Mouse (Mus musculus) neural tube, embryonic 10.5 days (tissue): ENCODE measurements around the gene Ugt1a8.
"Not testable (repeated sequence)": the region's sequence is repeated elsewhere in the genome, so short reads cannot be mapped to it uniquely, and the experiment has no call there.

Source experiments
- DNase-seq: peaks from one replicate; pipeline ENCODE4 v3.0.0-alpha.2; 2017; ENCODE audit warnings: low spot score; ENCODE audit errors: extremely low spot score

Ugt1a8 gene

DNA sequence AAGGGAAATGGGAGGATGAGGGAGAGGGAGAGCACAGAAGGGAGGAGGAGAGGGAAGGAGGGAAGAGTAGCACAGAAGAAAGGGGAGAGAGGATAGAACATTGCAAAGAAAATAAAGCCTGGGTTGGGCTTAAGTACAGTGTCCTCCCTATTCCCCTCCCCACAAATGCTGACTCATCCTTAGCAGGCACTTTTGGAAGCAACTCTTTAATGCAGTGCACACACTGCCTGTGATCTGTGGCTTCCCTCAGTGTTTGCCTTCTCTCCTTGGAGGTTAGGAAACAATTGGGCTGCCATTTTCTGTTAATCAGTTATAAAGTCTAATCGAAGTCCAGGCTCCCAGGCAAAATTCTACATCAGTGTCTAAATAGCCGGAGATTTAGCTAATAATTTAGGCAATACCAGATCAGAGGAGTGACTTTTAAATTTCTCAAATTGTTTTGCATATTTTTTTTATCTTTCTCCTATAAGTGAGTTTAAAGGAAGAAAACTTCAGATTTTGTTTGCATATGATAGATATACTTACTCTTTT is 21.5 kb downstream of the Ugt1a8 start:
- not testable (repeated sequence) for DNase-seq

DNA sequence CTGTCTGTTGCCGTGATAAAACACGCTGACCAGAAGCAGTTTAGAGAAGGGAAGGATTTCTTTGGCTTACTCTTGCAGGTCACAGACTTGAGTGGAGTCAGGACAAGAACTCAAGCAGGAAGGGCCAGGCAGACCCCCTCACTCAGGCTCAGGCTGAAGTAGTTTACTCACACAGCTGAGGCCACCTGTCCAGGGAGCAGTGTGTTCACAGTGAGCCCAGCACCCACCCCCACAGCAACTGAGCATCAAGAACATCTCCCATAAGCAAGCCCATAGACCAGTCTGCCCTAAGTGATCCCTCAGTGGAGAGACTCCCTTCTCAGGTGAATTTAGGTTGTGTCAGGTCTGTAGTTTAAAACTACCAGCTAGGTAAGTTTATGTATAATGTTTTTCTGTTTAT is 22.0 kb downstream of the Ugt1a8 start:
- not testable (repeated sequence) for DNase-seq

DNA sequence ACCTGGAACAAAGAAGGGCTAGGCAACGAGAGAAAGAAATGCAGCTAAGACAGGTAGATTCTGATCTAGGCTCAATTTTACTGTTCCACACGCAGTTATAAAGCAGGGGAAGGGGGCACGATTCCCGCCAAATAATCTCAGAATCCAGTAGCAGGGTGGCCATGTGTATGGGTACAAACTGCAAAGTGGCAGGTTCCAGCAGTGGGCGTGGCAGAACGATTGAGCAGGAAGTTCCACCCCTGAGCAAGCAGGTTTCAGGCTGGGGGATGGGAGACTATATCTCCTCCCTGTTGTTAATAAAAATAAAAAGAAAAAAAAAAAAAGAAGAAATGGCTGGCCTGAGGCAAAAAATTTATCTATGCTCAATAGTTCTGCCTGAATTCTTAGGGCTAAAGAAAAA is 25.2 kb downstream of the Ugt1a8 start:
- DNase-seq, result not testable (repeated sequence)

DNA sequence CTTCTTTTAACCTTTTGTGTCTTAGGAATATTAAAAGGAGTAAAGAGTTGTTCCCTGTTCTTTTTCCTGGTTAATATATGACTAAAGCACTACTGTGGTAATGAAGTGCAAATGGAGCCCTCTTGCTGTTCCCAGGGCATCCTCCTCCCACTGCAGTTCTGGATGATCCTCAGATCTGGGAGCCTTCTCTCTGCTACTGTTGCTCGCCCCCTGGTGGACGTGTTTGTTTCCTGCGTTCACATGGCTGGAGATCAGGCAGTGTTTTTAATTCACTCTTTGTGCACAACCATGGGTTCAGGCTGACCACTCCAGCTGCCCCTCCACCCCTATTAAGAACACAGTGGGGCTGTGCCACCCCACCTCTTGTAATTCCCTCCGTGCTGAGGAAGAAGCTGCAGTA is 32.9 kb downstream of the Ugt1a8 start:
- not testable (repeated sequence) for DNase-seq

DNA sequence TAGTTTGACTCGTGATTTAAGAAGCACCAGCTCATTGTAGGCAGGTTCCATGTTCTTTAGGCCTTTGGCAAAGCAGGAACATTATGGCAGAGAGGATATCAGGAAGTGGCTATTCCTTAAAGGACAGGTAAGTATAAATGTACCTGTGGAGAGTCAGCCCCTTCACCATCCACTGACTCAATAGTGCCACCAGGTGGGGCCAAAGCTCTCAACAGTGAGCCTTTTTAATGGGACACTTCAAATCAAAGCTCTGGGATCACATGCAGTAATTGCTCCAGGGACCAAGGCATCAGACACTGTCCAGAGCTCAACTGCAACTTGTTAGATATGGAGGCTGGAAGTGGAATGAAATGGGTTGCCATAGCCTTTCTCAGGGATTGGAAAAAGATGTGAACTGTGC is 33.9 kb downstream of the Ugt1a8 start:
- DNase-seq, result not testable (repeated sequence)

DNA sequence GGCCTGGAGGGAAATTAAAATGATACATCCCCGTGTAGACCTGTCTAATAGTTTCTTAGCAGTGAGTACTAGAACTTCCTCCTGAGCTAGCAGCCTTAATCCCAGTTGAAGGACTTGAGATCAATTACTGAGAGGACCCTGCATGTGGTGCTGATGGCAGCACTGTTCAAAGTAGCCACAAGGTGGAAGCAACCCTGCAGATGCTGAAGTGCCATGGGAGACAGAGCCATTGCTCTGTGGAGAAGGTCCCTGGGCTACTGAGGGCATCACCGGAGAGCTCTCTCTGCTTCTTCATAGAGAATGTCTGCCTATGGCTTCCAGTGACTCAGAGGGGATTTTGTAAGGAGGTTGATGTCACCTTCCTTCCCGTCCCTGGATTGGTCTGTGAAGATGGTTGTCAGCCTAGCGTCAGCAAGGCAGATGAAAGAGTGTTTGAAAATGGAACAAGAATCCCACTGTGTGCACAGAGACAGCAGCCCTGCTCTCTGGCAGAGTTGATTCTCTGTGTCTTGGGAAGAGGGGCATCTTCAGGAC is 38.3 kb downstream of the Ugt1a8 start:
- not testable (repeated sequence) for DNase-seq

DNA sequence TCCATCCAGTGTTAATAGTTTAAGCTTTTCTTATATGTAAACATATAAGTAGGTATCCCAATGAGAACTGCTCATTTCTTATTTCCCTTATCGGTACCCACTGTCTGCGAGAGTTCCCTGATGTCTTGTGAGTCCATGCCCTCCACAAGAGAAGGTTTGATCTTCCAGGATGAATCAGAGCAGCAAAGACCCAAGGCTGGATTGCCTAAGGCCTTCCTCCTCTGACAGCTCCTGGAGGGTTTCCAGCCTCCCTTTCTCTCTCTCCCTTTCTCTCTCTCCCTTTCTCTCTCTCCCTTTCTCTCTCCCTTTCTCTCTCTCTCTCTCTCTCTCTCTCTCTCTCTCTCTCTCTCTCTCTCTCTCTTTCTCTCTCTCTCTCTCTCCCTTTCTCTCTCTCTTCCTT is 41.5 kb downstream of the Ugt1a8 start:
- DNase-seq, result not testable (repeated sequence)

DNA sequence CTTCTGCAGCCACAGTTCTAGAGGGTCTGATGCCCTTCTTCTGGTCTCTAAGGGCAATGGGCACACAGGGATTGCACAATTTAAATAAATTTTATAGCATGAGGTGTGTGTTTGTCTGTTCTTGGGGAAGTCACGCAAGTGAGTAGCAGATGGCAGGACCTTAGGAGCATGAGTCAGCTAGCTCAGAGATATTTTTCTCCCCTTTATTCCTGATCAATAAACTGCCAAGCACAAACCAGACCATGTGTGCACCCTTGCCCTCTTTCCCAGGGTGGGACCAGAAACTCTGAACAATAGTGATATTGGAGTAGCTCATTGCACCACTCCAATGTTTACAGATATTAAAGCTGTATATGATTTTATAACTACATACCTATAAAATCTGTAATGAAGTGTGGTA is 42.6 kb downstream of the Ugt1a8 start:
- DNase-seq, result not testable (repeated sequence)

DNA sequence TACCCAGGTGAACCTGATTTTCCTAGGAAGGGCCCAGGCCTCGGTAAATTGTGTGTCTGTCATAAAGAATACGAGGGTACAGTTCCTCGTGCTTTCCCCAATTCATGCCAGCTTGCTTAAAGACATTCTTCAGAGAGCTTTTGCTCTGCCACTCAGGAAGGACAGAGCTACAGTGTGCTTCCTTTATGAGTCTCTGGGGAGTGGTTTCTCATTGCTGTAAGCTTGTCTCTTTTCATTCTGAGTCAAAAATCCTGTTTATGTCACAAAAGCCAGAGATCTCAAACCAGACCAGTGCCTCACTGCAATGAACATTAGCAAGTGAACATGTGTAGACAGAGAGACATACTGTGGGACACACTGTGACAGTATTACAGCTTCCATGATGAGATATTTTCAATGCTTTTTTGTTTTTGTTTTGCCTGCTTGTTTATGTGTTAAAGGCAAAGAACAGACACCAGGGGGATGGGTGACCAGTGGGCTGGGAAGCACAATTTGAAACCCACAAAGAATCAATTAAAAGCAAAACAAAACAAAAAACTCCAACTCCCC is 46.4 kb downstream of the Ugt1a8 start:
- no peak for DNase-seq

DNA sequence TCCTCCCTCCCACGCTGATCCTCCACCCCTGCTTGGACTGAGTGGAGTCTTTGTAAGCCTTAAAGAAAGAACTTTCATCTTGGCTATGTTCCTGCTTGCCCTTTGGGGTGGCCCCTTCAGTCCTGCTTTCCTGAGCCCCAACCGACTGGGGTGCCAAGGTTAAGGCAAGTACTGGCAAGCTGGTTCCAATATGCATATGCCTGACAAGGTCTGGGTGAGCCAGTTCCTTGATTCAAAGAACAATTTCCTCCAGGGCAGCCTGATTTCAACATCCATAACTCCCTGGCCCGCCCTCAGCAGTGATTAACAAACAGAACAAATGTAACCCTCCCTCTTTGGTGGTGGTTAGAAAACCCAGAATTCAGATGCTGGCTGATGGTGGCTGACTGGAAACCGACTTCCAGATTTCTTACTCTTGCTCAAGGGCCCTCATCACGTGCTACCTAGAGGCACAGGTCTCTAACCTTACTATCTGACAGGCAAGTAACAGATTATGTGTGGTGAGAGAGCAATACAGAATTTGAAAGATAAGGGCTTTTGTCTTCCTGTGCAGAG is 46.9 kb downstream of the Ugt1a8 start, which contains the start of gene Ugt1a6a:
TSS of gene Ugt1a6a (plus strand) at position 353 of the 555 bp plus-strand sequence.
- DNase-seq, result not testable (repeated sequence)

DNA sequence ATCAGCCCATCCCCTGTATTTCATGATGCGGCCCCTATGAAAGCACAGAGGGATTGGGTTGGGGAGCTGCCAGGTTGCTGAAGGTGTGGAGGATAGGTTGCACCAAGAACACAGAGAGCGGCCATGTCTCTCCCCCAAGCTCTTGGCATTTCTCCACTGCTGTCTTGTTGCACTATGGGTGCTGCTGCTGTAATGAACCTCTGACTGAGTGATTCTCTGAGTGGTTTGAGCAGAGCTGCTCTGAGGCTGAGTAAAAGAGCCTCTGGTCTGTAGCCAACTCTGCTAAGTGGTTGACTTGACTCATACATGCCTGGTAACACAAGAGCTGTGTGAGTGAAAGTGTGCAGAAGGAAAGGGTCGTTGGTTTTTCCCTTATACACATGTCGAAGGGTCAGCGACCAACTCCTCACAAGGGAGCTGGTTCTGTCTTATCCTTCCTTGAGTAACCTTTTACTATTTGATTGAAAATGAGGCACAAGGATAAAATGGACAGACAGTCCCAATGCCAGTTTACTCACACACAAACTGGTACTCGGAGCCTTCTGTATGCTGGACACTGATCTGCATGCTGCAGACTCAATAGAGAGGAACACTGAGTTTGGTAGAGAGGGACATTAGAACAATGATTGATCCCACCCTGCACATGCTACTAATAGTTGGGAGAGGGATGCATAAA is 47.8 kb downstream of the Ugt1a8 start:
- not testable (repeated sequence) for DNase-seq

DNA sequence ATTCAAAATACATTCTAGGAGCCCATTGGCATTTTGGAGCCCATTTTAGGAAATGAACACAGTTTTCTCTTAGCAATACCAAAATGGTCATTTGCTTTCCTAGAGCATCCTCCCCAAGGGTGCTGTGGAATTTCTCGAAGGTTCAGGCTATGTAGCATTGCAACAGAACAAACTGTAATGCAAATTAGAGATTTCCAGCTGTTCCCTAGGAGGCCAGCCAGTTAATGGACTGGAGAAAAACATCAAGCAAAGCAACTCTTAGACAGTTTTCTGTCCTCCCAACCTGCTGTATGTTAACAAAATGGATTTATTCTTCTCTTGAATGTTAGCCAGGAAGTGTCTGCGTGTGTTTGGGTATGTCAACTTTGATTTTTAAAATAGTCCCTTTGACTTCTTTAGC is 49.0 kb downstream of the Ugt1a8 start:
- DNase-seq, result no peak

DNA sequence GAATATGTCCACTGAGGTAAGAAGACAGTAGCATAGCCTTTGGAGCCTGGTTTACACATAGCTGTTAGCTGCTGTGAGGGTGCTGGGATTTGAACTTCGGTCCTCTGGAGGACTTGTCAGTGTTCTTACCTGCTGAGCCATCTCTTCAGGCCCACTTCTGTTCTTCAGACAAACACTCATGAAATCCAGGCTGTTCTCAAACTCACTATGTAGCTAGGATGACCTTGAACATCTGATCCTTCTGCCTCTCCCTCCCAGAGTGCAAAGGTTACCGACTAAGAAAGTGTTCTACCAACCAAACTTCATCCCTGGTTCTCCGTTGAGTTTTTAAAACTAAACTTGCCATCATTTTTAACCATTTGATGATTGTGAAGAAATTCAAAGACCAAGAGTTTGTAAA is 49.7 kb downstream of the Ugt1a8 start:
- no peak for DNase-seq

DNA sequence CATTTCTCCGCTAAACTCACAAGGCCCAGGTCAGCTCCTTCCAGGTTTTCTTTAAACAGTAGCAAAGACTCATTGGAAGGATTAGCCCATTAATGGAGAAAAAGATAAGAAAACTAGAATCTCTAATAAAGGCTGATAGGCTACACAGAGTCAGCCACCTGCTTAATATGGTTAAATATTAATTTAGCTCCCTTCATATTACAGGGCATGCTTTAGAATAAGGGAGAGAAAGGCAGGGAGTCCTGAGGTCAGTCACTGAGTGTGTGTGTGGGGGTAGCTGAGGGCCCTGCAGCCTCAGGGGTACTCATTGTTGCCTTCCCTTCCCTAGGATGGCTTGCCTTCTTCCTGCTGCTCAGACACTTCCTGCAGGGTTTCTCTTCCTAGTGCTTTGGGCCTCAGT is 50.5 kb downstream of the Ugt1a8 start:
- DNase-seq, result no peak

DNA sequence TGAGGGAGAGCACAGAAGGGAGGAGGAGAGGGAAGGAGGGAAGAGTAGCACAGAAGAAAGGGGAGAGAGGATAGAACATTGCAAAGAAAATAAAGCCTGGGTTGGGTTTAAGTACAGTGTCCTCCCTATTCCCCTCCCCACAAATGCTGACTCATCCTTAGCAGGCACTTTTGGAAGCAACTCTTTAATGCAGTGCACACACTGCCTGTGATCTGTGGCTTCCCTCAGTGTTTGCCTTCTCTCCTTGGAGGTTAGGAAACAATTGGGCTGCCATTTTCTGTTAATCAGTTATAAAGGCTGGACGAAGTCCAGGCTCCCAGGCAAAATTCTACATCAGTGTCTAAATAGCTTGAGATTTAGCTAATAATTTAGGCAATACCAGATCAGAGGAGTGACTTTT is 52.9 kb downstream of the Ugt1a8 start:
- DNase-seq, result not testable (repeated sequence)

DNA sequence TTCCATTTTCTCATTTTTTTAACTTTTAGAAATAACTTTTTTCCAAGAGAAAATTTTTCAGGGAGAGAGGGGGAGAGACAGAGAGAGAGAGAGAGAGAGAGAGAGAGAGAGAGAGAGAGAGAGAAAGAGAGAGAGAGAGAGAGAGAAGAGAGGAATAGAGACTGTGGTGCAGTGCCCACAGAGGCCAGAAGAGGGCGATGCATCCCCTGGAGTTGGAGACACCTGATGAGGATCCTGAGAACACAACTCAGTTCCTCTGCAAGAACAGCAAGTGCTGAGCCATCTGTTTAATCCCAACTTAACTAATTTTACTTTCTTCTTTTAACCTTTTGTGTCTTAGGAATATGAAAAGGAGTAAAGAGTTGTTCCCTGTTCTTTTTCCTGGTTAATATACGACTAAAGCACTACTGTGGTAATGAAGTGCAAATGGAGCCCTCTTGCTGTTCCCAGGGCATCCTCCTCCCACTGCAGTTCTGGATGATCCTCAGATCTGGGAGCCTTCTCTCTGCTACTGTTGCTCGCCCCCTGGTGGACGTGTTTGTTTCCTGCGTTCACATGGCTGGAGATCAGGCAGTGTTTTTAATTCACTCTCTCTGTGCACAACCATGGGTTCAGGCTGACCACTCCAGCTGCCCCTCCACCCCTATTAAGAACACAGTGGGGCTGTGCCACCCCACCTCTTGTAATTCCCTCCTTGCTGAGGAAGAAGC is 56.5 kb downstream of the Ugt1a8 start:
- DNase-seq, result peak; percentile 26

DNA sequence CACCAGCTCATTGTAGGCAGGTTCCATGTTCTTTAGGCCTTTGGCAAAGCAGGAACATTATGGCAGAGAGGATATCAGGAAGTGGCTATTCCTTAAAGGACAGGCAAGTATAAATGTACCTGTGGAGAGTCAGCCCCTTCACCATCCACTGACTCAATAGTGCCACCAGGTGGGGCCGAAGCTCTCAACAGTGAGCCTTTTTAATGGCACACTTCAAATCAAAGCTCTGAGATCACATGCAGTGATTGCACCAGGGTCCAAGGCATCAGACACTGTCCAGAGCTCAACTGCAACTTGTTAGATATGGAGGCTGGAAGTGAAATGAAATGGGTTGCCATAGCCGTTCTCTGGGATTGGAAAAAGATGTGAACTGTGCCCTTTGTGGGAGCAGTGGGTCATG is 57.7 kb downstream of the Ugt1a8 start:
- not testable (repeated sequence) for DNase-seq

DNA sequence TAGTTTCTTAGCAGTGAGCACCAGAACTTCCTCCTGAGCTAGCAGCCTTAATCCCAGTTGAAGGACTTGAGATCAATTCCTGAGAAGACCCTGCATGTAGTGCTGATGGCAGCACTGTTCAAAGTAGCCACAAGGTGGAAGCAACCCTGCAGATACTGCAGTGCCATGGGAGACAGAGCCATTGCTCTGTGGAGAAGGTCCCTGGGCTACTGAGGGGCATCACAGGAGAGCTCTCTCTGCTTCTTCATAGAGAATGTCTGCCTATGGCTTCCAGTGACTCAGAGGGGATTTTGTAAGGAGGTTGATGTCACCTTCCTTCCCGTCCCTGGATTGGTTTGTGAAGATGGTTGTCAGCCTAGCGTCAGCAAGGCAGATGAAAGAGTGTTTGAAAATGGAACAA is 62.5 kb downstream of the Ugt1a8 start:
- DNase-seq, result not testable (repeated sequence)

DNA sequence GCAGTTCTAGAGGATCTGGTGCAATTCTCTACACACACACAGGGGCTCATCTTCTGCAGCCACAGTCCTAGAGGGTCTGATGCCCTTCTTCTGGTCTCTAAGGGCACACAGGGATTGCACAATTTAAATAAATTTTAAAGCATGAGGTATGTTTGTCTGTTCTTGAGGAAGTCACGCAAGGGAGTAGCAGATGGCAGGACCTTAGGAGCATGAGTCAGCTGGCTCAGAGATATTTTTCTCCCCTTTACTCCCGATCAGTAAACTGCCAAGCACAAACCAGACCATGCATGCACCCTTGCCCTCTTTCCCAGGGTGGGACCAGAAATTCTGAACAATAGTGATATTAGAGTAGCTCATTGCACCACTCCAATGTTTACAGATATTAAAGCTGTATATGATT is 70.8 kb downstream of the Ugt1a8 start:
- no peak for DNase-seq

DNA sequence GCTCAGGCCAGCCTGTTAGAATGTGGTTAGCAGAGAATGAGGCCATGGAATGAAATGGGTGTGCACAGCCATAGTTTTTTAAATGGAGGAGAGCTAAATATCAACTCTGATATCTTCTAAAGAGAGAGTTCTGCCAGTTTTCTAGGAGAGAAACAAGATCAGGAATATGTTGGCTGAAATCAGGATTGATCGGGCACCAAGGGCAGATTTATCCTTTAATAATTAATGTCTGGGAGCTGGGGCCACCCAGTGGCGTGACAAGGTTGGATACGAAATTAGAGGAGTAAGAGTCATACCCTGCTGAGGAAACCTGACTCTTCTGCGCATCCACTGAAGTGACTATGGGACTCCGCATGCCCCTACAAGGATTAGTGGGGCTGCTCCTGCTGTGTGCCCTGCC is 78.1 kb downstream of the Ugt1a8 start, which contains the start of gene Ugt1a5:
TSS of gene Ugt1a5 (plus strand) at position 302 of the 400 bp plus-strand sequence.
- no peak for DNase-seq

DNA sequence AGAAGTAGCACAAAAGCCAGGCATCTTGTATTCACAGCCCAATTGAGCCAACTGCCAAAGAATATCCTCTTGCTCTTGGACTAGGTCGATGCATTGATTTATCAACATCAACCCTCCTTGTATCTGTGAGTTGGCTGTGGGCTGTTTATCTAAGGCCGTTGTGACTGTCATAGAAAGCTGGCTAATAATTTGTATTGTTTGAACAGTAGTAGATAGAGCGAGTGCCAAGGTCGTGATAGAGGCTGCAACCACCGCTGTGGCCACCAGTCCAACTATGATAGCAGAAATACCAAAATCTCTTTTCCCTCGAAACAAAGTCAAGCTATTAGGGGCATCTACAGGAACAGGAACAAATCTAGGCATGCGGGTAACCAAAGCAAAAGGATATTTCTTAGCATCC is 84.6 kb downstream of the Ugt1a8 start:
- DNase-seq, result not testable (repeated sequence)

DNA sequence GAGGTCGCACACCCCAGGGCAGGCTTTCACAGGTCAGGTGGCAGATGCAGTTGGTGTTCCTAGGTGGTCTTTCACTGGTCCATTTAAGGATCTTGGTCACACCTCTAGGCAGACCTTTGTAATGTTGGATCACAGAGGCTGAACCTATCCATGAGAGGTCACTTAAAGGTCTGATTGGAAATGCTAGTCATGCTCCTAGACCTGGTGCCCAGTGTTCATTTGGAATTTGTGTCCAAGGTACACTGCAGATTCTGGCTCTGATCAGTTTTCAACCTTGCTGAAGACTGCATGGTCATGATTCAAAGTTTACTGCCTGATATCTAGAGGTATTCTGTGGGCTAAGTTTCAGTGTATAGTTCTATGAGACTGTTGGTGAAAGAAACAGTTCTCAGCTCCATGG is 92.0 kb downstream of the Ugt1a8 start:
- no peak for DNase-seq
